Mouse (Mus musculus) neural tube, embryonic 15.5 days (tissue): ENCODE measurements around the gene Ddt. TPM values are rescaled to one million over a fixed set of nuclear protein-coding genes. Genes with fewer than 3 reads are reported as not detected.
"Not testable (repeated sequence)": the region's sequence is repeated elsewhere in the genome, so short reads cannot be mapped to it uniquely, and the experiment has no call there.

Experiments used
- ATAC-seq: fragments of 200-750 bp; cut with Nextera tagmentation; 2 replicates; pipeline ENCODE4 v1.8.0; 2017; ENCODE audit warnings: mild to moderate bottlenecking, moderate TSS enrichment, moderate library complexity; ENCODE audit not compliant: low FRiP score
- H3K27ac ChIP-seq: fragments of 300-500 bp; sonication (generic); replicated peaks from 2 replicates; pipeline ENCODE4 v1.5.1; 2015; ENCODE audit warnings: mild to moderate bottlenecking, inconsistent platforms
- H3K27me3 ChIP-seq: fragments of 300-500 bp; sonication (generic); replicated peaks from 2 replicates; pipeline ENCODE4 v1.6.1; 2015; ENCODE audit warnings: inconsistent platforms
- H3K36me3 ChIP-seq: fragments of 300-500 bp; sonication (generic); 2 replicates; pipeline ENCODE4 v1.6.1; 2015; ENCODE audit warnings: inconsistent platforms
- H3K4me1 ChIP-seq: fragments of 300-500 bp; sonication (generic); 2 replicates; pipeline ENCODE4 v1.6.1; 2015; ENCODE audit warnings: inconsistent platforms
- H3K4me2 ChIP-seq: fragments of 300-500 bp; sonication (generic); 2 replicates; pipeline ENCODE4 v1.6.1; 2015; ENCODE audit warnings: inconsistent platforms, mild to moderate bottlenecking, moderate library complexity
- H3K4me3 ChIP-seq: fragments of 300-500 bp; sonication (generic); replicated peaks from 2 replicates; pipeline ENCODE4 v1.5.1; 2015; ENCODE audit warnings: mild to moderate bottlenecking, inconsistent platforms
- H3K9ac ChIP-seq: fragments of 300-500 bp; sonication (generic); replicated peaks from 2 replicates; pipeline ENCODE4 v1.6.1; 2015; ENCODE audit warnings: mild to moderate bottlenecking, inconsistent platforms
- H3K9me3 ChIP-seq: fragments of 300-500 bp; sonication (generic); replicated peaks from 2 replicates; pipeline ENCODE4 v1.6.1; 2016; ENCODE audit warnings: inconsistent platforms
- WGBS: fragments of 180-500 bp; shearing (Covaris S2); methylation state at CpG from one replicate; pipeline ENCODE4 v1.1.7; 2015; ENCODE audit warnings: mixed read lengths; 5-methylcytosine and 5-hydroxymethylcytosine counted together
- polyA plus RNA-seq: library from polyadenylated mRNA; unstranded; fragments of >200 nt; fragmentation: Nextera tagmentation; extraction: Ambion mirVana; gene quantifications from 2 replicates; pipeline ENCODE4 v1.2.1, GENCODE M21; 2015

Ddt gene
- polyA plus RNA-seq, 1 experiment from 2014 or later: 101 TPM

DNA sequence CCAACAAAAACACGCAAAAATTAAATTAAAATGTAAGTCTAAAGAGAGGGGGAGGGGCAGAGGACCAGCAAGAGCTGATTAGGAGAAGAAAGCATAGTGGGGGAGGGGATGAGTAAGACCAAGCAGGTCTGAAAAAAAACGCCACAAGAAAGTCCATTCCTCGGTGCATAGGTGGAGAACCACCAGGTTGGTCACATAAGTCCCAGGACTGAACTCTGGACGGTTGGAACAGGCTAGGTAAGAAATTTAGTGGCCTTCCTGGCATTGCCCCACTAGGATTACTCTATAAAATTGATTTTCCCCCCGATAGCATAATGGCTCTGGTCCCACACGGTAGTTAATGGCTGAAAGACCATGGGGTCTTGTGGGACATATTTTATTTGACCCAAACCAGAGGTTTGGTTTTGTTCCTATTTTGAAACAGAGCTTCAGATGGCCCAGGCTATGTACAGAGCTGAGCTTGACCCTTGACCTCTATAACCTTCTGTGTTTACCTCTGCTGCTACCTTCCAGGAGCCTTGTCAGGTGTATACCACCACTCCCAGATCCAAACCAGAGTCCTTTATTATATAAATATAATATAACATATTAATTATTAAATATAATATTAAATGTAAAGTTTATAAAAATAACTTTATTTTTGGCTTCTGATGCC lies 16.0 kb upstream of the Ddt start:
- Histone ChIP-seq H3K4me1 (no peaks in the 10 kb centered on the region), H3K27me3 (peaks cover under 1% of the 10 kb centered on the region; the same call in 1 of the 2 replicates), H3K9me3 (no peaks in the 10 kb centered on the region), H3K9ac (no peak overlapping the region), H3K36me3 (no peaks in the 10 kb centered on the region), H3K4me3 (no peak overlapping the region), H3K4me2 (no peak overlapping the region), H3K27ac (no peak overlapping the region)
- 77% methylated on average over 6 of the region's 6 CpGs for WGBS
- ATAC-seq: no peak

DNA sequence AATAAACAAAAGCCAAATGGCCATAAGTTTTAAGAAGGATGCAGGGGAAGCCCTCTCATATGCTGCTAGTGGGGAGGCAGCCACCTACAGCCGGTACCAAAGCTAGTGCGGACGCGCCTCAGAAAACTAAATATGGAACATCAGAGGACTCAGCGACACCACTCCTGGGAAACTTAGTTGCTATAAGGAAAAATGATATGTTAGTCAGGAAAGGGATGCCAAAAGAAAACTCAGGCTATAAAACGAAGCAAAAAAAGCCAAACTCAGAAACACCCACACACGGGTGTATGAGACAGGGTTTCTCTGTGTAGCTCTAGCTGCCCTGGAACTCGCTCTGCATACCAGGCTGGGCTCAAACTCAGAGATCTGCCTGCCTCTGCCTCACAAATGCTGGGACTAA lies 15.1 kb upstream of the Ddt start:
- no peak overlapping the region for H3K27ac ChIP-seq
- no peaks in the 10 kb centered on the region for H3K36me3 ChIP-seq
- H3K4me3 ChIP-seq: no peak overlapping the region
- H3K4me1 ChIP-seq: no peaks in the 10 kb centered on the region
- no peak for ATAC-seq
- no peaks in the 10 kb centered on the region for H3K9me3 ChIP-seq
- H3K9ac ChIP-seq: no peak overlapping the region
- 95% methylated on average over 8 of the region's 8 CpGs for WGBS
- H3K27me3 ChIP-seq: peaks cover 6% of the 10 kb centered on the region; the same call in 1 of the 2 replicates
- no peak overlapping the region for H3K4me2 ChIP-seq

DNA sequence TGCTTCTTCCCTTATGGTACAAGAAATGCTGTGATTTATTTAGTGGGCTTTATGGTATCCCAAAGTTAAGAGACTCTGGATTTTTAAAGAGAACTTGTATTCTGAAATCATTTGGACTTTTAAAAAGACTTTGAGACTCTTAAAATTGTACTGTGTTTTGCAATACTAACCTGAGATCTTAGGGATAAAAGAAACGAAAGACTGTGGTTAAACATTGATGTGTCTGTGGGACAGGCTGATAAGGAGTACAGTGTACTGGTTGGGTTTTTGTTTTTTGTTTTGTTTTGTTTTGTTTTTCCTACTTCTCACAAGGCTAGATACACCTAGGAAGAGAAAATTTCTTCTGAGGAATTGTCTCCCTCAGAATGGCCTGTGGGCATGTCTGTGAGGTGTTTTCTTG lies 12.2 kb upstream of the Ddt start:
- no peak overlapping the region for H3K4me2 ChIP-seq
- no peak overlapping the region for H3K9ac ChIP-seq
- ATAC-seq: no peak
- H3K27me3 ChIP-seq: peaks cover 26% of the 10 kb centered on the region
- no peak overlapping the region for H3K4me3 ChIP-seq
- no peak overlapping the region for H3K27ac ChIP-seq
- no peaks in the 10 kb centered on the region for H3K9me3 ChIP-seq
- peaks cover 8% of the 10 kb centered on the region for H3K4me1 ChIP-seq
- H3K36me3 ChIP-seq: no peaks in the 10 kb centered on the region
- 92% methylated on average over 1 of the region's 1 CpGs for WGBS

DNA sequence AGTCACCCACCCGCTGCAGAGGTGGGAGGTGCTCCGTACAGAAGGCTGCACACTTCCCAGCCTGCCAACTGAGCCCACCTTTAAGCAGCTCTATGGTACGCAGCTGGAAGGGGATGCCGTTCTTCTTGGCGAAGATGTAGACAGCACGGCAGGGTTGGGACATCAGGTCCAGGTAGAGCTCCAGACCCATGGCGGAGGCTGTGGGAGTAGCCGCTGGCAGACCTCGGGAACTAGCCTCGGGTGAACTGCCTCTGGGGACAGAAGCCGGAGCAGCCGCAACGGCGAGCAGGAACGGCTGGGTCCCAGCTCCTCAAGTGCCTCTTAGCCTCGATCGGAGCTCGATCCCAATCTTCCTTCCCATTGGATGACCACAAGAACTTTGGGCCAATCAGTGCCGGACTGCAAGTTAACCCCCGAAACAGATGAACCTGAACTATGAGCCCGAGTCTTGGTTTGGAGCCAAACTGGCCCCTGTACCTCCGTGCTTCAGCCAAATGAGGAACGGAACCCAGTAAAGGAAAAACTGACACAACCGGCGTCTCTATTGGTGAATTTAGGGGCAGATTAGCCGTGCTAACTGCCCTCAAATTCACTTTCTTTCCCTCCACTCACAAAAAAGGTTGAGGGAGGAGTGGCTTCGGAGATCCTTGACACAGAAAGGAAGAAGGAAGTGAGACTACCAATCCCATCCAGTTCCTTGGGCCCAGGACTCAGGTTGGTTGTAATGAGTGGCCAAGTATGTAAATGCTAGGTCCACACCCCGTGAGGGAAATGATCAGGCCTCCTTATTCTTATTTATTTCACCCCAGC lies 7.8 kb upstream of the Ddt start, which contains the start of the genes Gm20441 and Gstt3:
Gene Gm20441 (minus strand): TSS at position 186 of the 810 bp plus-strand sequence.
Gene Gstt3 (minus strand): TSS at position 646 of the 810 bp plus-strand sequence.
- Histone ChIP-seq H3K27me3 (peaks cover 56% of the 10 kb centered on the region), H3K9me3 (no peaks in the 10 kb centered on the region), H3K4me1 (peaks cover 10% of the 10 kb centered on the region), H3K9ac (peak within 1 kb of the TSS; percentile 35), H3K27ac (no peak within 1 kb of the TSS), H3K36me3 (no peaks in the 10 kb centered on the region), H3K4me2 (peak within 1 kb of the TSS; percentile 72), H3K4me3 (peak within 1 kb of the TSS; percentile 40)
- no peak for ATAC-seq
- WGBS: 2% methylated on average over 28 of the region's 28 CpGs

DNA sequence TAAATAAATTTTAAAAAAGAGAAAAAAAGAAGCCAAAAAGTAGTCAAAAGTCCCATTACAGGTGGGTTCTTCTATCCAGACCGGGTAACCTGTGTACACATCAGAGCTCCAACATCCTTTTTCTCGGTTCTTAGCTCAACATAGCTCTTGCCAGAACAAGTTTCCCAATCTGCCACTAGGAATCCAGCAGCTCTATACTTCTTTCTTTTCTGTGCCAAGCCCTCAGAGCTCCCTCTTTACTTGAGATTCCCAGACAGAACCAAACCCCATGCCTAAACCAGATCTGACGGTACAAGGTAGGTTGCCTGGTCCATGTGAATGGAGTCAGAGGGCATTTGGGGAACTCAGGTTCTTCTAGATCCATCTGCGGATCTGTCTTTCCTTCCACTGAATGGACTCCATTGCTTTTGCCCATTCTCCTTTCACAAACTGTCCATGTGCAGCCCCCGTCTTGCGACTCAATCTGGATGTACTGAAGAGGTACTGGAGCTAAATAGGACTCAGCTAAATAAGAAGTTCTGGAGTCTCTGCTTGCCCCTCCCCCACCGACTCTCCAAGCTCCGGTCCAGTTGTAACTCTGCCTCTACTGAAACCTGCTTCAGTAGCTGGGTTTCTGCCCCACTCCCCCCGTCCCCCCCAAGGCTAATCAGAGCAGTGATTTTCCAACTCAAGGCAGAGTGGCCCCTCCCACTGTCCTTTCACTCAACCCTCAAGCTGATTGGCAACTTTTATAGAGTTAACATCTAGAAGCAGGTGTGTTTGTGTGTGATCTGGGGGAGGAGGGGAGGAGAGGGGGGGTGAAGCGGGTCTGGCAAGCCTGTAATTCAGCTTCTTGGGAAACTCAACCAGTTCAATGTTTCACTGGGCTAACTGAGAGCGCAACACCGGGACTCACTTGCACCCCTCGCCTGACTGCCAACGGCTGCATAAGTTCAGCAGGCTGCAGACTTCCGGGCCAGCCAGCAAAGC lies 6.3 kb upstream of the Ddt start:
- no peak for ATAC-seq
- H3K9ac ChIP-seq: no peak overlapping the region
- H3K4me3 ChIP-seq: no peak overlapping the region
- peaks cover 10% of the 10 kb centered on the region for H3K4me1 ChIP-seq
- H3K4me2 ChIP-seq: no peak overlapping the region
- peaks cover 62% of the 10 kb centered on the region for H3K27me3 ChIP-seq
- no peaks in the 10 kb centered on the region for H3K36me3 ChIP-seq
- H3K9me3 ChIP-seq: no peaks in the 10 kb centered on the region
- H3K27ac ChIP-seq: no peak overlapping the region
- WGBS: 38% methylated on average over 15 of the region's 15 CpGs

DNA sequence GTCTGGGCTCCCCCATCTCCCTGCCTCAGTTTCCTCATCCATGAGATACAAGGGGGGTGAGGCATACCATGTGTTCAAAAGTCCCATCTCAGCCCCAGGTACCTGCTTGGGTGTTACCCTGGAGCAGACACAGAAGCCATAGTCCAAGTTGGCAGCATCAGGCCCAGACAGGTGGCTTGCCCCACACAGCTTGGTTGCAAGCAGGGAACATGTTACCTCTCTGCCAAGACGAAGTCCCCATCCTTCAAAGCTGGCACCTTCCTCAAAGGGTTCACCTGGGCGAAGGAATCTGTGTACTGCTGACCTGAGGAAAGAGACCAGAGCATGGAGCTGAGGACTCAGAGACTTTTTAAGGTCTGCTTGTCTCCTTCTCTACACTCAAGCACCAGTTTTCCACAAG lies 4.7 kb upstream of the Ddt start:
- 88% methylated on average over 2 of the region's 2 CpGs for WGBS
- H3K27me3 ChIP-seq: peaks cover 56% of the 10 kb centered on the region

DNA sequence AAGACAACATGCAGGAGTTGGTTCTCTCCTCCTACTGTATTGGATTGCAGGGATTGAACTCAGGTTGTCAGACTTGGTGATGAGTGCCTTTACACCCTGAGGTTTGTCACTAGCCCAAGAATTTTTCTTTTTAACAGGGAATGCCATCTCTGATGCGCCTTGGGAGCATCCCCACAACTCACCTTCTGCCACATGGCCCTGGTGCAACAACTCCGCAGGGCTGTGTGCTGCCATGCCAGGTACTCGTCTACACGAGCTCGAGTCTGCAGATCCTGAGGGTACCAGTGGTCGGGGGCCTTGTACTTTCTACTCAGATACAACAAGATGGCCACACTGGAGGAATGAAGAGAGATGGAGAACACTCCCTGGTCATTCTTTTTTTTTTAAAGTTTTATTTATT lies 3.3 kb upstream of the Ddt start:
- Histone ChIP-seq H3K4me1 (peaks cover 26% of the 10 kb centered on the region), H3K4me3 (no peak overlapping the region), H3K9ac (no peak overlapping the region), H3K9me3 (no peaks in the 10 kb centered on the region), H3K36me3 (no peaks in the 10 kb centered on the region), H3K27ac (no peak overlapping the region), H3K4me2 (no peak overlapping the region), H3K27me3 (peaks cover 47% of the 10 kb centered on the region)
- 82% methylated on average over 6 of the region's 6 CpGs for WGBS
- no peak for ATAC-seq

More for the DNA sequence above, 4.7 kb upstream of the Ddt start:
- no peak overlapping the region for H3K4me2 ChIP-seq
- no peak overlapping the region for H3K9ac ChIP-seq
- H3K4me1 ChIP-seq: peaks cover 15% of the 10 kb centered on the region
- H3K9me3 ChIP-seq: no peaks in the 10 kb centered on the region
- ATAC-seq: no peak
- no peak overlapping the region for H3K4me3 ChIP-seq
- no peaks in the 10 kb centered on the region for H3K36me3 ChIP-seq
- H3K27ac ChIP-seq: no peak overlapping the region

DNA sequence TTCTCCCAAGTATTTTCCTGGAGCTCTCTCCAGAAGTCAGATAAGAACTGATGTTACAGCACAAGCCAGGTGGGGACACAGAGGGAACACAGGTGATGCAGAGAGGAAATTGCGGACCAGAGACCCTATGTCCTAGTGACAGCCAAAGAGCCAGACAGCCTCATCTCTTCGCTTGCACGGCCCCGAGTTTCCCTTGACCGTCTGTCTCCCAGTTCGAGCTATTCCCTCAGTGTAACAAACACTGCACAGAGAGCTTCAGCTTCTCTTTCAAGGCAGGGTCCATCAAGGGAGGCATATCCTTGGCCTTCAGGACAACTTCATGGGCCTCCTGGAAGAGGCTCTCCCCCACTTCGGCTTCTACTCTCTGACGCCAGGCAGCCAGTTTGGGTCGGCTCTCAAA lies 1.4 kb upstream of the Ddt start:
- no peak for ATAC-seq
- 96% methylated on average over 9 of the region's 9 CpGs for WGBS
- no peak overlapping the region for H3K9ac ChIP-seq

DNA sequence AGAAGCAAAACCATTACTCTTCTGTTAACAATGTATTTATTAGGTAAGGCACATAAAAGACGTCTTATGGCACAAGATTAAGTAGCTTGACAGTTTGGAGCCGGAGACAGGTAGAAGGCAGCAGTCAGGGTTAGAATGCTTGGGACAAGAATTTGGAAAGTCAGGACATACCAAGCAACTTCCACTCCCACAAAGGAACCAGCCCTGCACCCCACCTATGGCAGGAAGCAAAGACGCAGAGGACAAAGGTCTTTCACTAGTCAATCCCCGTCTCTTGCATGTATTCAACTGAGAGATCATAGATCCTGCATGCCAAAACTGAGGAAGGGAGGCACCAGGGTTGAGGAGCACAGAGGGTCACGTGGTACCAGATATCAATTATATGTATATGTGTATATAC lies 888 bp upstream of the Ddt start:
- no peak for ATAC-seq
- Histone ChIP-seq H3K4me3 (no peak overlapping the region), H3K9ac (no peak overlapping the region), H3K9me3 (no peaks in the 10 kb centered on the region), H3K4me1 (peaks cover 18% of the 10 kb centered on the region), H3K27ac (no peak overlapping the region), H3K4me2 (no peak overlapping the region), H3K36me3 (no peaks in the 10 kb centered on the region), H3K27me3 (peaks cover 23% of the 10 kb centered on the region)
- WGBS: 94% methylated on average over 5 of the region's 5 CpGs

More for the DNA sequence above, 1.4 kb upstream of the Ddt start:
- Histone ChIP-seq H3K27ac (no peak overlapping the region), H3K9me3 (no peaks in the 10 kb centered on the region), H3K4me1 (peaks cover 18% of the 10 kb centered on the region), H3K36me3 (no peaks in the 10 kb centered on the region), H3K4me2 (no peak overlapping the region), H3K4me3 (no peak overlapping the region), H3K27me3 (peaks cover 28% of the 10 kb centered on the region)

DNA sequence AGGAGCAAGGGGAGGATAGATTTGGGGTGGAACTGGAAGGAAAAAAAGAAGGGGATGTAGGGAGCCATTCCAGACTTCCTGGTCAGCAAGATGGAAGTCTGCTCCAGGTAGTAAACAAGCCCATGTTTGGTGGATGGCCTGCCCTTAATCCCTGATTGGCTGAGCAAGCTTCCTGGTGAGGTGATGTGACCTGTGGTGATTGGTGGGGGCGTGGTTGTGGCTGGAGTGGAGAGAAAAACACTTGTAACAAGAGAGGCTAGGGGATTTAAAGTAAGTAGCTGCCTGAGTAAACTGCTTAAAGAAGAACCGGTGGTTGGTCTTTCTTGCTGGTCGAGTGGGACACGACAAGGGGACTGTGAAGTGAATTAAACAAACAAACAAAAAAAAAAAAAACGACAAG lies 5.5 kb downstream of the Ddt start:
- not testable (repeated sequence) for ATAC-seq
- 46% methylated on average over 5 of the region's 5 CpGs for WGBS

DNA sequence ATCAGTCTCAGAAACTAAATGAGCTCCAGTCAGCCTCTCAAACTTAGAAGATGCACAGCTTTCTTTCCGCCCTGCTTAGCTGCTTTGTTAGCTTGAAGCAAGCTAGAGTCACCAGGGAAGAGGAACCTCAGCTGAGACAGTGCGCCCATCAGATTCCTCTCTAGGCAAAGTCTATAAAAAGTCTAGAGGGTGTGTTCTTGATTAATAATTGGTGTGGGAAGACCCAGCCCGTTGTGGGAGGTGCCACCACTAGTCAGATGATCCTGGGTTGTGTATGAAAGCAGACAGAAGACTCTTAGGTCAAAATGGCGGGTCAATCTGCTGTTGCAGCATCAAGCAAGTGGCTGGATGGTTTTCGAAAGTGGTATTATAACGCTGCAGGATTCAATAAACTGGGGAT lies 6.4 kb downstream of the Ddt start:
- 83% methylated on average over 6 of the region's 6 CpGs for WGBS
- no peak for ATAC-seq
- no peak overlapping the region for H3K4me3 ChIP-seq

More for the DNA sequence above, 5.5 kb downstream of the Ddt start:
- not testable (repeated sequence) for H3K9ac ChIP-seq, H3K4me3 ChIP-seq, H3K36me3 ChIP-seq, H3K4me2 ChIP-seq, H3K27ac ChIP-seq, H3K9me3 ChIP-seq, H3K27me3 ChIP-seq
- H3K4me1 ChIP-seq: peaks cover 23% of the 10 kb centered on the region

More for the DNA sequence above, 6.4 kb downstream of the Ddt start:
- no peak overlapping the region for H3K9ac ChIP-seq
- no peaks in the 10 kb centered on the region for H3K27me3 ChIP-seq
- no peak overlapping the region for H3K27ac ChIP-seq
- H3K4me2 ChIP-seq: no peak overlapping the region
- no peaks in the 10 kb centered on the region for H3K36me3 ChIP-seq
- H3K4me1 ChIP-seq: peaks cover 21% of the 10 kb centered on the region
- no peaks in the 10 kb centered on the region for H3K9me3 ChIP-seq
